Mouse (Mus musculus) G1E (cell line): Measurements from ENCODE around the gene Galnt2. TPM values are rescaled to one million over a fixed set of nuclear protein-coding genes. Genes with fewer than 3 reads are reported as not detected.

ENCODE experiments used
- ATAC-seq: 2 replicates; pipeline ENCODE4 v1.8.0; 2016; ENCODE audit warnings: mild to moderate bottlenecking; ENCODE audit not compliant: insufficient number of reproducible peaks, poor library complexity, low FRiP score, severe bottlenecking; ENCODE audit errors: extremely low read depth
- DNase-seq: peaks from one replicate; pipeline ENCODE4 v3.0.0; 2012; ENCODE audit warnings: low spot score
- H3K27me3 ChIP-seq: 2 replicates; pipeline ENCODE4 v1.6.1; 2012; ENCODE audit warnings: mild to moderate bottlenecking, low read length, inconsistent platforms; ENCODE audit not compliant: insufficient read depth
- H3K36me3 ChIP-seq: replicated peaks from 2 replicates; pipeline ENCODE3; 2012; ENCODE audit warnings: mild to moderate bottlenecking, inconsistent platforms
- H3K4me1 ChIP-seq: 2 replicates; pipeline ENCODE4 v1.6.1; 2012; ENCODE audit warnings: low read depth, low read length, inconsistent platforms, mixed read lengths; ENCODE audit not compliant: insufficient read depth
- H3K4me3 ChIP-seq: 2 replicates; pipeline ENCODE4 v1.5.1; 2012; ENCODE audit warnings: low read depth, mild to moderate bottlenecking, inconsistent platforms, low read length, moderate library complexity, mixed read lengths
- H3K9me3 ChIP-seq: replicated peaks from 2 replicates; pipeline ENCODE4 v1.6.1; 2012; ENCODE audit warnings: inconsistent platforms
- CTCF ChIP-seq: IDR thresholded peaks from 2 replicates; pipeline ENCODE4 v1.5.1; 2012; ENCODE audit warnings: low read depth, low read length, inconsistent platforms, mixed read lengths
- GATA1 ChIP-seq: IDR thresholded peaks from 2 replicates; pipeline ENCODE4 v1.6.1; 2012; ENCODE audit warnings: borderline replicate concordance, low read length, inconsistent platforms, mixed read lengths
- GATA2 ChIP-seq: IDR thresholded peaks from 2 replicates; pipeline ENCODE4 v1.6.1; 2012; ENCODE audit warnings: low read depth, low read length, inconsistent platforms, borderline replicate concordance
- POLR2AphosphoS5 ChIP-seq: IDR thresholded peaks from 2 replicates; pipeline ENCODE4 v1.6.1; 2012; ENCODE audit warnings: low read depth, low read length, inconsistent platforms; ENCODE audit not compliant: insufficient replicate concordance
- TAL1 ChIP-seq: conservative IDR thresholded peaks from 2 replicates; pipeline ENCODE4 v1.6.1; 2012; ENCODE audit warnings: low read depth, low read length, inconsistent platforms, mixed read lengths
- polyA plus RNA-seq: library from polyadenylated mRNA; stranded (reverse); fragments of >175 nt; gene quantifications from 2 replicates; pipeline ENCODE4 v1.2.3, GENCODE M21; 2012
- total RNA-seq, 2 experiments: library from RNA; stranded (forward) in 1 of 2; stranded (reverse) in 1 of 2; fragments of 200-1000 nt in 1 of 2; fragments of >200 nt in 1 of 2; fragmentation: Nextera tagmentation in 1 of 2; gene quantifications; 2 replicates each; pipeline ENCODE4 v1.2.3; 2014 to 2017

The Galnt2 gene
- total and polyA plus RNA-seq, 3 experiments, result not detected

DNA sequence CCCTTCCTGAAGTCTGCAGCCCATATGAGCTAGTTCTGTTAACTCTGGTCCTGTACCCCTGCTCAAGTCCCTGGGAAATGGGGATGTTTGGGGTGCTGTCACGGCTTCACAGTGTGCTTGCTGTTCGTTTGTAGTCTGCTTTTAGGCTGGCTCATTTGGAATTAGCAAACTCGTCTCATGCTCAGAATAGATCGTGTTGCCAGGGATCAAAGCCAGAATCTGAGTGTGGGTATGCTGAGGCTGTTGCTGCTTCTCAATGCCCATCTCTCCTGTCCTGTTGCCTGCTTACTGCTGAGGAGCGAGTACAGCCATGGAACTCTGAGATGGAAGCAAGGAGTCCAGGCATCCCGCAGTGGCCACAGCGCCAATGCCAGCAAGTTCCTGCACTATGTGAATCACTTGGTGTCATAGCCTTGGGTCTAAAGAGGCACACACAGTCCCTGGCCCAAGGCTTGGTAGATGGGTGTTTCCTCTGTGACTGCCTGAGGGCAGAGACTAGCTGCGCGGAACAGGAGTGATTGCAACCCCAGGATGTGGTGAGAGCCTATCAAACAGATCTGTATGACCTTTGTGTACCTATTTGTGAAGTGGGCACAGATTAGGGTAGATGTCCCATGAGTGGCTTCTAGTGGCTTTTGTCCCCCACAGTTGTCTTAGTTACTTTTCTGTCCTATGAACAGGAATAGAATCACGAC lies 44.3 kb downstream of the Galnt2 start:
- no peaks in the 10 kb centered on the region for H3K4me1 ChIP-seq
- DNase-seq, result no peak

DNA sequence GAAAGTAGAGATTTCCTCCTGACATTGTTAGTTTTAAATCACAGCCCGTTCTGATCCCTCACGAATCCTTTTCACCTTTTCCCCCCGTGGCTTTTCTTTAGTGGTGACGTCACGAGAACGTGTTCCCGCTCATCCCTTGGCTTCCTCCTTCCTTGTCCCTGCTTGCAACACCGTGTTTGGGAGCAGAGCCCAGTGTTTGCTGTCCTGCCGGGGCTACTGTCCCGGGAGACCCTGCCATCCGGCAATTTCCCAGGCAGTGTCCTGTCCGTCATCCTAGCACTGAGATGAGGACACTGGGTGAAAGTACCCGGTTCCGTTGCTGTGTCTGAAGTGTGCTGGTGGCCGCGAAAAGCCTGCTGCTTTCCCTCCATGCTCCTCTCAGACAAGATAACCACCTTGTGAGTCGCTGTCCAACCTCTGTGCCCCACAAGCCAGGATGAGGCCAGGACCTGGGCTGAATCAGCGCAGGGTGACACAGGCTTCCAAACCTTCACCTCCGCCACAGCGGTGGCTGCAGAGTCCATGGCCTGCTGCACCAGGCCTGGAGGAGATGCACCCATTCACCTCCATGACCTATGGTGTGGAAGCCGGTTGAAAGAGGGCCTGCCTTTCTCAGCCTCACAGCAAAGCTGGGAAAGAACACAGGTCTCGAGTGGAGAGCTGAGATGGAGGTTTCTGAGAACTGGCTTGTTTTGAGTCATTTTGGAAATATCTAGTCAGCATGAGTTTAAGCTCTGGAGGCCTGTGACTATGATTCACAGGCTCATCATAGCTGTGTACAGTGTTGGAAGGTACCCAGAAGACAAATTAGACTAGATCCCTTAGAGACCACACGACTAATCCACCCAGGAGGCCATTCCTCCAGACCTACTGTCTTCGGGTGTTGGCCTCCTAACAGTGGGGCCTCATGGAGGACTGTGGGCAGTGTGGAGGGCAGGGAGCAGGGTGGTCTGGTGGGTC lies 47.0 kb downstream of the Galnt2 start:
- H3K4me1 ChIP-seq, result no peaks in the 10 kb centered on the region
- TF ChIP-seq POLR2AphosphoS5, result no peak
- no peak for TF ChIP-seq GATA1
- TF ChIP-seq CTCF, result no peak
- TF ChIP-seq GATA2, result no peak
- TF ChIP-seq TAL1, result no peak
- peaks cover 82% of the 10 kb centered on the region for H3K9me3 ChIP-seq
- ATAC-seq, result no peak
- H3K36me3 ChIP-seq, result no peaks in the 10 kb centered on the region
- no peaks in the 10 kb centered on the region; the same call in 1 of the 2 replicates for H3K27me3 ChIP-seq
- no peak overlapping the region for H3K4me3 ChIP-seq
- DNase-seq, result no peak

More for the DNA sequence above, 44.3 kb downstream of the Galnt2 start:
- TF ChIP-seq TAL1, result no peak
- no peak for TF ChIP-seq POLR2AphosphoS5
- no peak for TF ChIP-seq GATA1
- no peak for TF ChIP-seq GATA2
- TF ChIP-seq CTCF, result no peak
- no peak for ATAC-seq
- no peak overlapping the region for H3K4me3 ChIP-seq
- no peaks in the 10 kb centered on the region; the same call in 1 of the 2 replicates for H3K27me3 ChIP-seq
- no peaks in the 10 kb centered on the region for H3K36me3 ChIP-seq
- H3K9me3 ChIP-seq, result peaks cover 71% of the 10 kb centered on the region

DNA sequence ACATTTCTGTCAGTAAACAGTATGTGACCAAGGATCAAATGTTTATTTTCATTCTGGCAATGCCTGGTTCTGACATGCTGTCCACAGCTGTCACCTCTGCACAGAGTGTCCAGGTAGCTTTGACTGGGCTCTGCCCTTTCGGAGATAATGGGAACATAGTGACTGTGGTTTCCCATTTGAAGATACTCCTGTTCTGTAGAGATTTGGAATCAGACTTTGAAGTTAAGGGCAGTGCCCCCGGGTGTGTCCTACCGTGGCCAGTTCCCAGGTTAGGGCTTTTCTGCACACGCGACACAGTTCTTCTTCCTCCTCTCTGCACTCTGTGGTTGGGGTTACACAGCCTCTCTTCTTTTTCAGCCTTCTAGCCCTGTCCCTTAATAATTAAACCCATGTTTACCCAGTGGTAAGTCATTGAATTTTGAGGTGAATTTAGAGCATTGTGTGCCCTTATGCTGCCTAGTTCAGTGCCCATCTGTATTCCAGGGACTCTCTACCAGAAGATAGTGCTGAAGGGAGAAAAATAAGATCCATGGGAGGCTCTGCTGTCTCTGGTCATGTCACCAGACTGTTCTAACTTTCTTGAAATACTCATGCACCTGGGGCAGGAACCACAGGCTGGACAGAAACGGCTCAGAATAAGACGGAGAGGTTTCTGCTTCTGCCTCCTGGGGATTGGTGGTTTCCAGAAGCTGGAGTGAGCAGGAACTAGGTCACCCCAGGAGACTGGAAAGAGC lies 47.9 kb downstream of the Galnt2 start:
- ATAC-seq (no peak), DNase-seq (no peak)
- Histone ChIP-seq H3K27me3 (peaks cover 2% of the 10 kb centered on the region; the same call in 1 of the 2 replicates), H3K4me1 (no peaks in the 10 kb centered on the region), H3K36me3 (no peaks in the 10 kb centered on the region), H3K4me3 (no peak overlapping the region), H3K9me3 (peaks cover 80% of the 10 kb centered on the region)
- TF ChIP-seq POLR2AphosphoS5 (no peak), GATA2 (no peak), CTCF (no peak), TAL1 (no peak), GATA1 (no peak)

DNA sequence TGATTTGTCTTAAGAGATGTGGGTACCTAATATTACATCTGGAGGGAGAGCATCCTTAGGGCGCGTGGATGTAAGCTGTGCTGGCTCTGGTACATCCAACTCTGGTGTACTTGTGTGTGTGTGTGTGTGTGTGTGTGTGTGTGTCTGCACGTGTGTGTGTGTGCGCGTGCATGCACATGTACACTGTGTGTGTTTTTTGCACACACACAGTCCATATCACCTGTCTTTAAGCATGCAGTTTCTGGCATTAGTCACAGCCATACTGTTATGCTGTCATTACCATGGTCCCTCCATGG lies 48.4 kb downstream of the Galnt2 start:
- no peaks in the 10 kb centered on the region for H3K36me3 ChIP-seq
- peaks cover 79% of the 10 kb centered on the region for H3K9me3 ChIP-seq
- no peak for TF ChIP-seq CTCF
- no peak for TF ChIP-seq GATA1
- no peak for TF ChIP-seq GATA2
- TF ChIP-seq POLR2AphosphoS5, result no peak
- no peak for TF ChIP-seq TAL1
- DNase-seq (no peak), ATAC-seq (no peak)
- no peaks in the 10 kb centered on the region for H3K4me1 ChIP-seq
- H3K4me3 ChIP-seq, result no peak overlapping the region
- H3K27me3 ChIP-seq, result peaks cover 2% of the 10 kb centered on the region; the same call in 1 of the 2 replicates

- no peak for DNase-seq
- TF ChIP-seq POLR2AphosphoS5 (no peak), GATA1 (no peak), CTCF (no peak), TAL1 (no peak)
- Histone ChIP-seq H3K4me1 (no peaks in the 10 kb centered on the region), H3K4me3 (no peak overlapping the region), H3K27me3 (peaks cover 2% of the 10 kb centered on the region; the same call in 1 of the 2 replicates), H3K9me3 (peaks cover 74% of the 10 kb centered on the region), H3K36me3 (no peaks in the 10 kb centered on the region)
- ATAC-seq, result no peak
Measured at GRCm38 (mm10) chr8:124281700-124282541, 50.7 kb downstream of the Galnt2 start.
